Mouse (Mus musculus) myocyte (in vitro differentiated cells): Measurements from ENCODE around the gene Gatb. TPM values are rescaled to one million over a fixed set of nuclear protein-coding genes. Genes with fewer than 3 reads are reported as not detected.

ENCODE experiments used
- H3K27me3 ChIP-seq: one replicate; pipeline ENCODE4 v1.6.1; 2011; ENCODE audit not compliant: control insufficient read depth, insufficient read depth, insufficient read length
- H3K36me3 ChIP-seq: one replicate; pipeline ENCODE4 v1.6.1; 2011; ENCODE audit not compliant: control insufficient read depth, insufficient read depth
- H3K4me2 ChIP-seq: one replicate; pipeline ENCODE4 v1.6.1; 2011; ENCODE audit warnings: low read depth, control low read depth
- H3K4me3 ChIP-seq: one replicate; pipeline ENCODE4 v1.5.1; 2011; ENCODE audit warnings: mild to moderate bottlenecking, control low read depth, moderate library complexity
- H3K79me2 ChIP-seq: one replicate; pipeline ENCODE4 v1.6.1; 2011; ENCODE audit not compliant: control insufficient read depth, insufficient read depth
- H3ac ChIP-seq: one replicate; pipeline ENCODE4 v1.6.1; 2011; ENCODE audit not compliant: control insufficient read depth, insufficient read length
- CEBPB ChIP-seq: IDR thresholded peaks from 2 replicates; pipeline ENCODE4 v1.6.1; 2011; ENCODE audit warnings: mild to moderate bottlenecking, moderate library complexity; ENCODE audit not compliant: poor library complexity, insufficient read depth, severe bottlenecking
- E2F4 ChIP-seq: IDR thresholded peaks from one replicate; pipeline ENCODE4 v1.6.1; 2011; ENCODE audit warnings: mild to moderate bottlenecking, control low read depth, moderate library complexity; ENCODE audit not compliant: insufficient read depth
- MAX ChIP-seq: IDR thresholded peaks from one replicate; pipeline ENCODE4 v1.6.1; 2011; ENCODE audit warnings: low read depth, mild to moderate bottlenecking, control low read depth
- MYOD1 ChIP-seq, 3 experiments: IDR thresholded peaks; one replicate each; pipeline ENCODE4 v1.6.1; 2011; ENCODE audit warnings: control low read depth in 2 of 3, low read depth in 2 of 3, mild to moderate bottlenecking in 2 of 3, moderate library complexity in 1 of 3; ENCODE audit not compliant: insufficient read length in 2 of 3, control insufficient read depth in 1 of 3
- MYOG ChIP-seq, 3 experiments: IDR thresholded peaks; one replicate each; pipeline ENCODE4 v1.6.1; 2011; ENCODE audit warnings: control low read depth in 2 of 3, low read depth in 2 of 3, mild to moderate bottlenecking in 2 of 3; ENCODE audit not compliant: insufficient read length in 2 of 3, control insufficient read depth in 1 of 3, insufficient read depth in 1 of 3
- POLR2A ChIP-seq: IDR thresholded peaks from one replicate; pipeline ENCODE4 v1.6.1; 2011; ENCODE audit warnings: low read depth, mild to moderate bottlenecking, control low read depth, moderate library complexity; ENCODE audit not compliant: insufficient read length
- POLR2AphosphoS2 ChIP-seq: IDR thresholded peaks from one replicate; pipeline ENCODE4 v1.6.1; 2011; ENCODE audit warnings: low read depth, control low read depth; ENCODE audit not compliant: insufficient read length
- REST ChIP-seq: IDR thresholded peaks from one replicate; pipeline ENCODE4 v1.6.1; 2011; ENCODE audit warnings: mild to moderate bottlenecking, control low read depth, moderate library complexity; ENCODE audit not compliant: insufficient read depth, insufficient read length
- SRF ChIP-seq: IDR thresholded peaks from one replicate; pipeline ENCODE4 v1.6.1; 2011; ENCODE audit warnings: low read depth; ENCODE audit not compliant: control insufficient read depth, insufficient read length
- TCF12 ChIP-seq: IDR thresholded peaks from one replicate; pipeline ENCODE4 v1.6.1; 2011; ENCODE audit warnings: mild to moderate bottlenecking, control low read depth; ENCODE audit not compliant: poor library complexity, insufficient read depth, severe bottlenecking
- TCF3 ChIP-seq: IDR thresholded peaks from one replicate; pipeline ENCODE4 v1.6.1; 2011; ENCODE audit warnings: low read depth, control low read depth; ENCODE audit not compliant: insufficient read length
- USF1 ChIP-seq: IDR thresholded peaks from one replicate; pipeline ENCODE4 v1.6.1; 2011; ENCODE audit warnings: low read depth, mild to moderate bottlenecking, control low read depth, moderate library complexity
- polyA plus RNA-seq: library from polyadenylated mRNA; unstranded; fragments of >200 nt; fragmentation: generic; extraction: Trizol; gene quantifications from one replicate; pipeline ENCODE4 v1.2.1, GENCODE M21; 2012; ENCODE audit warnings: missing spikeins

The Gatb gene
- polyA plus RNA-seq, 1 experiment: 14.3 TPM

DNA sequence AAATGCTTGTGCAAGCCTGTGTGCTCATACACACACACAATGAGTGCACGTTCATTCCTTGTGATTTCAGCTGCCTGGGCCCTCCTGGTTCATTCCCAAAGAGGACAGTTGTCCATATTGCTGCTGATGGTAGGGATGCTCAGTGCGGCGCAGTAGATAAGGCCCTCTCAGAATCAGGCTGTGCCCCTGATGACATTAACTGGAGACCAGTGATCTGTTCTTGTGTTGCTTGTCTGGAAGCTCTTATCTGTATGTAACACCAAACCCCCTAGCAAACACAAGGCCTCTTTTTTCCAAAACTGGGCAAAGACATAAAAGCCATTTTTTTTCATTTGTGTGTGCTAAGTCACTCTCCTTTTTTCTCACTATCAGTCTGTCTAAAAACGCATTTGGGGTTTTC lies 11.0 kb downstream of the Gatb start:
- TF ChIP-seq MAX (no peak), USF1 (no peak), CEBPB (no peak), POLR2A (no peak), SRF (no peak), TCF12 (no peak), E2F4 (no peak), TCF3 (no peak), REST (no peak), MYOG (IDR thresholded peaks at IDR 0.05; ENCODE audit: control insufficient read depth in 1 of 3, insufficient read depth in 1 of 3, insufficient read length in 2 of 3, low read depth in 2 of 3) (no peak), MYOD1 (IDR thresholded peaks at IDR 0.05; ENCODE audit: control insufficient read depth in 1 of 3, insufficient read length in 2 of 3, low read depth in 2 of 3) (no peak), POLR2AphosphoS2 (no peak)
- H3ac ChIP-seq: no peak overlapping the region

DNA sequence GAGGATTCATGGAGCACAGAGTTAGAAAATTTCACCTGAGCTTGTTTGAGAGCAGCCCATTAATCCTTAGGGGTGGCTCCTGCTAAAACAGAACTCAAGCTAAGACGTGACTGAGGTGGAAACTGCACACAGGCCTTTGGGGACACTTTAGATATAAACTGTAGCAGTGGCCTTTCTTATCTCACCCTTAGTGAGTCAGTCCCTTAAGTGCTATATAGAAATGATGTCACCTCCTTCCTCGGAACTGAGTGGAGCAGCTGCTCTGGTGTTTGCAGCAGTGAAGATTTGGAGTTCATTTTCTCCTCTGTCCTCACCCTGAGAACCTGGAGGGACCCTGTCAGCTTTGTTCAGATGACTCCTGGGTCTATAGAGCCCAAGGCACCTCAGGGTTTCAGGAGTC lies 14.8 kb downstream of the Gatb start:
- H3ac ChIP-seq: no peak overlapping the region
- no peaks in the 10 kb centered on the region for H3K36me3 ChIP-seq
- TF ChIP-seq MYOG (IDR thresholded peaks at IDR 0.05; ENCODE audit: control insufficient read depth in 1 of 3, insufficient read depth in 1 of 3, insufficient read length in 2 of 3, low read depth in 2 of 3) (peak in 1 of 3 experiments; percentile 10), E2F4 (no peak), MYOD1 (IDR thresholded peaks at IDR 0.05; ENCODE audit: control insufficient read depth in 1 of 3, insufficient read length in 2 of 3, low read depth in 2 of 3) (peak; percentile 62 to 87 (median 79)), MAX (no peak), CEBPB (no peak)
- H3K4me2 ChIP-seq: peak overlapping the region; percentile 78
- no peaks in the 10 kb centered on the region for H3K79me2 ChIP-seq
- no peaks in the 10 kb centered on the region for H3K27me3 ChIP-seq
- H3K4me3 ChIP-seq: no peak overlapping the region

More for the DNA sequence above, 11.0 kb downstream of the Gatb start:
- no peaks in the 10 kb centered on the region for H3K79me2 ChIP-seq
- H3K4me2 ChIP-seq: no peak overlapping the region
- no peaks in the 10 kb centered on the region for H3K27me3 ChIP-seq
- no peaks in the 10 kb centered on the region for H3K36me3 ChIP-seq
- no peak overlapping the region for H3K4me3 ChIP-seq

DNA sequence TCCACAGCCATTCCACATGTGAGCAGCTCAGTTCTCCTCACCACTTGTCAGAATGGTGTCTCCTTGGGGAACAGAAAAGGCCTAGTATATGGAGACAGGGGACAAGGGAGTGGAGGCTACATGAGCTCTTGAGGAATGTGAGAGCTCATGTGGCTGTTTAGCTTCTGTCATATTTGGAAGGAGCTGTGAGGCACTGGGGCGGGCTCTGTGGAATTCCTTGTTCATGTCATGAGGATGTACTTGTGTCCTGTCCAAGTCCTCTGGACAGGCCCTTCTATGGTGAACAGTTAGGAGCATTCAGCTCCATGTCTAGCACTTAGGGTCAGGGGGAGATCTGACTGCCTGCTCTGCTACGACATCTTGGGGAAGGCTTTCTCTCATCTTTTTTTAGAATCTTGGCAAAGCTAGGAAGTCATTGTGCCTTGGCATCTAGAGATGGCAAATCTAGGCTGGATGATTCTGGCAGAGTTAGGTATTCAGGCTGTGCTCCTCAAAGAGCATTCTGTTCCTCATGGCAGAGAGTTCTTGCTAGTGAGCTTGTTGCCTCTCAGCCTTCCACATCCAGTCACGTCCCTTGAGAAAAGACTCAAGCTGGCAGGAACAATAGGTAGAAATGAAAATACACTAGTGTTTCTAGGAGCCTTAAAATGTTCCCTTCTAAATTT lies 16.3 kb downstream of the Gatb start:
- TF ChIP-seq E2F4 (no peak), MAX (no peak), TCF12 (no peak), TCF3 (no peak), CEBPB (no peak), USF1 (no peak), MYOD1 (IDR thresholded peaks at IDR 0.05; ENCODE audit: control insufficient read depth in 1 of 3, insufficient read length in 2 of 3, low read depth in 2 of 3) (no peak), POLR2AphosphoS2 (no peak), SRF (no peak)

DNA sequence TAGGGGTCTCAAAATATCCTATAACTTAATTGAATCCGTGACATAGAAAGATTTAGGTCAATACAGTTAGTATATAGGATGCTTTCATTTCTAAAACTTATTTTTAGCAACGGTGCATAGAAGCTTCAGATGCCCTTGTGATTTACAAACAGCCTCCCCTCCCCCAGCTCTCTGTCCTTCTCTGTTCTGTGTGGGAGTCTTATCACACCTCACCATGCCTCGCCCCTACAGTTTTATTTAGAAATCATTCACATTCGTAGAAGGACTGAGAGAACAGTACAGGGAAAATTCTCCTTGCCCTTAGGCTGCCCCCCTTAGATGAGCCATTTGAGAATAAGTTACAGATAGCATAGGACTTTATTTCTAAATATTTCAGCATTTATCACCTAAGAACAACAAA lies 18.1 kb downstream of the Gatb start:
- no peak for TF ChIP-seq POLR2A
- no peak for TF ChIP-seq MYOD1 (IDR thresholded peaks at IDR 0.05; ENCODE audit: control insufficient read depth in 1 of 3, insufficient read length in 2 of 3, low read depth in 2 of 3)
- no peak for TF ChIP-seq POLR2AphosphoS2
- no peak for TF ChIP-seq TCF12
- no peak for TF ChIP-seq SRF
- no peak for TF ChIP-seq TCF3
- no peak for TF ChIP-seq CEBPB
- no peak for TF ChIP-seq MYOG (IDR thresholded peaks at IDR 0.05; ENCODE audit: control insufficient read depth in 1 of 3, insufficient read depth in 1 of 3, insufficient read length in 2 of 3, low read depth in 2 of 3)
- TF ChIP-seq REST: no peak
- no peak for TF ChIP-seq USF1
- no peak for TF ChIP-seq E2F4
- no peak for TF ChIP-seq MAX
- Histone ChIP-seq H3K36me3 (no peaks in the 10 kb centered on the region), H3ac (no peak overlapping the region), H3K27me3 (no peaks in the 10 kb centered on the region), H3K79me2 (no peaks in the 10 kb centered on the region), H3K4me2 (no peak overlapping the region), H3K4me3 (no peak overlapping the region)

More for the DNA sequence above, 16.3 kb downstream of the Gatb start:
- Histone ChIP-seq H3K36me3 (no peaks in the 10 kb centered on the region), H3K4me2 (no peak overlapping the region), H3K27me3 (no peaks in the 10 kb centered on the region), H3K79me2 (no peaks in the 10 kb centered on the region), H3ac (no peak overlapping the region), H3K4me3 (no peak overlapping the region)

DNA sequence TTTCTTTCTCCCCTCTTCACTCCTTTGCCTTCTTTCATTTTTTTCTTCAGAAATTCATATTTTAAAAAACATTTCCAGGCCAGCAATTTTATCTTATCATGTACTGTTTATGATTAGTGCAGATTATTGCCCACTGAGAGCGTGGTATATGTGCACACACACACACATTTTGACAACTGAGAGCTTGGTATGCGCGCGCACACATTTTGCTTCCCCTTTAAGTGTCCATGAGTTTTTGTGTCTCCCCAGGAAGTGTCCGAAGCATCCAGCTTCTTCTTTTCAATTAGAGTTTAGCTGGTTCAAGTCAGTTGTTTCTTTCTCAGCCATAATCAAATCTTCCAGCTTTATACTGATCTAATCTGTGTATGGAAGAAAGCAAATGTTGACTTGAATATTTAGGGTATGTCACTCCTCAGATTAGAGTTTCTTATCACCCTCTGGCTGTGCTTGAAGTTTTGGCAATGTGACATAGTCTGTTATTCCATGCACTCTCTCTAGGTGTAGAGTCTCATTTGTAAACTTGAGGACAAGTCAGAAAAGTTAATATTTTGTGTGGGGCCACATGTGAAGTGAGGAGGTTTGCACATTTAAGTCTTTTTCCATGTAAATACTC lies 18.8 kb downstream of the Gatb start:
- no peaks in the 10 kb centered on the region for H3K27me3 ChIP-seq
- H3K36me3 ChIP-seq: no peaks in the 10 kb centered on the region
- H3K4me2 ChIP-seq: no peak overlapping the region
- no peaks in the 10 kb centered on the region for H3K79me2 ChIP-seq
- H3ac ChIP-seq: no peak overlapping the region
- no peak overlapping the region for H3K4me3 ChIP-seq
- no peak for TF ChIP-seq REST
- TF ChIP-seq SRF: no peak
- no peak for TF ChIP-seq MYOG (IDR thresholded peaks at IDR 0.05; ENCODE audit: control insufficient read depth in 1 of 3, insufficient read depth in 1 of 3, insufficient read length in 2 of 3, low read depth in 2 of 3)
- TF ChIP-seq USF1: no peak
- no peak for TF ChIP-seq MYOD1 (IDR thresholded peaks at IDR 0.05; ENCODE audit: control insufficient read depth in 1 of 3, insufficient read length in 2 of 3, low read depth in 2 of 3)
- no peak for TF ChIP-seq MAX
- no peak for TF ChIP-seq POLR2A
- TF ChIP-seq E2F4: no peak
- TF ChIP-seq TCF3: no peak
- TF ChIP-seq POLR2AphosphoS2: no peak
- TF ChIP-seq CEBPB: no peak
- no peak for TF ChIP-seq TCF12
